Mouse (Mus musculus): ENCODE results near the gene Cpa2. TPM values are rescaled to one million over a fixed set of nuclear protein-coding genes. Genes with fewer than 3 reads are reported as not detected.

Cpa2 gene
- polyA plus RNA-seq, 1 experiment from 2014 or later, result 2.7 TPM

DNA sequence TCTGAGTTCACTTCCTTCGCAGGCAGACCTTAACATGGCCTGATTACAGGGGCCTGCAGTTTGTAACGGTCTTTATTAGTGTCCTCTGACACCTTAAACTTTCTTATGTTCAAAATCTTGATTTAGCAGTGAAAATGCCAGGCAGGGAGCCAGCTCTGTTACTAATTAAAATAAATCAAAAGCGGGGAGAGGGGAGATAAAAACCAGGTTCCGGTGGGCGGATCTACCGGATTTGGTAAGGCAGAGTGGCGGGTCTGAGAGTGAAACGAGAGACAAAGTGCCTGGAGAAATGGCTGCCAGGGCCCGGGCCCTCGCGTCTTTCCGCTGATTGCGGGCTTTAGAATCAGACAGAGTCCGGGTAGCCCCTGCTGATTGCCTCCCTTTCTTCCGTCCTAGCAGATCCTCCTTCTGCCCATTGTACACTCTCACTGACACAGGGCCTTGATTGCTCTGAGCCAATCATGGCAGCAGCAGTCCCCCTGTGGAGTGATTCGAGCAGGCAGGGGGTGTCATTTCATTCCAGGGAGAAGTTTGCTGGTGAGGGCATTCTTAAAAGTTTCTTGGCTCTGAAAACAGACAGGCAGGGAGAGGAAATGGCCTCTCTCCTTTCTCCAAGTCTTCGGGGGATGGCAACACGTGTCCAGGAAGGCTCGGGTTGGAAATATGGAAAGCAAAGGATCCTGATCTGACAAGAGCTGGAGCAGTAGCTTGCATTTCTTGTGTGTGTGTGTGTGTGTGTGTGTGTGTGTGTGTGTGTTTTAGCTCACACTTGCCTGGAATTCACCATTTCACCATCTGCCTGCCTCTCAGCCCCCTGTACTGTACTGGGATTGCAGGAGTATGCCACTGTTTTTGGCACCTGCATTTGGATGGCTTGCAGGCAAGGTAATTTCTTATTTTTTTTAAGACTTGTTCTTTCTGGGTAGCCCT is 14.5 kb upstream of the Cpa2 start:
- Histone ChIP-seq H3K4me3 (ENCODE audit: low read length) (no peak overlapping the region), H3K4me2 (ENCODE audit: low read depth, low read length) (peak overlapping the region; percentile 4; the same call in 1 of the 2 replicates), H3K9ac (ENCODE audit: low read length) (peak overlapping the region; percentile 51), H3K27ac (ENCODE audit: low read length) (peak overlapping the region; percentile 71), H3K27me3 (ENCODE audit: control insufficient read depth, insufficient read depth, low read length) (no peaks in the 10 kb centered on the region), H3K9me3 (replicated peaks; ENCODE audit: control insufficient read depth, low read length) (no peaks in the 10 kb centered on the region), H3K36me3 (ENCODE audit: control insufficient read depth, insufficient read depth) (no peaks in the 10 kb centered on the region), H3K4me1 (ENCODE audit: control insufficient read depth, insufficient read depth, low read length) (peaks cover 41% of the 10 kb centered on the region)
- 26% methylated on average over 19 of the region's 19 CpGs for WGBS
- ATAC-seq (replicated peaks; ENCODE audit: extremely low read depth, insufficient read depth, low FRiP score), result peak; percentile 38

DNA sequence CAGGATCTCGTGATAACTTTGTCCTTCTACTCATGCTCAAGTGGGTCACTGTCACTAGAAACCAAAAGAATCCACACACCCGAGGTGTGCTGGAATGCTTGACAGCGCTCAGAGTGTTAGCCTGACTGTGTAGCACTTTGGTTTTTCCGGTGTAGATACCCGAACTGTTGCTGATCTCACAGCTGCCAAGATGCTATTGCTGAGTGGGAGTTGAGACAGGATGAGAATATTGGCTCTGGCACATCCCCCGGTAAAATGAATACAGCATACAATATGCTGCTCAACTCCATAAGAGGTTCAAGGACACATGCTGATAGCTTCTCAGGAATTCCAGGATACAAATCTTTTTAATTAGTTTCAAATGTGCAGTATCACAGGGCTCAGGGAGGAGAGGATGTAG is 12.6 kb upstream of the Cpa2 start:
- Histone ChIP-seq H3K9me3 (replicated peaks; ENCODE audit: control insufficient read depth, low read length) (no peaks in the 10 kb centered on the region), H3K27me3 (ENCODE audit: control insufficient read depth, insufficient read depth, low read length) (no peaks in the 10 kb centered on the region), H3K4me1 (ENCODE audit: control insufficient read depth, insufficient read depth, low read length) (peaks cover 41% of the 10 kb centered on the region), H3K36me3 (ENCODE audit: control insufficient read depth, insufficient read depth) (no peaks in the 10 kb centered on the region), H3K27ac (ENCODE audit: low read length) (peak overlapping the region; percentile 78), H3K4me3 (ENCODE audit: low read length) (no peak overlapping the region), H3K4me2 (ENCODE audit: low read depth, low read length) (no peak overlapping the region), H3K9ac (ENCODE audit: low read length) (no peak overlapping the region)
- WGBS, result 12% methylated on average over 6 of the region's 6 CpGs
- ATAC-seq (replicated peaks; ENCODE audit: extremely low read depth, insufficient read depth, low FRiP score), result peak; percentile 75

DNA sequence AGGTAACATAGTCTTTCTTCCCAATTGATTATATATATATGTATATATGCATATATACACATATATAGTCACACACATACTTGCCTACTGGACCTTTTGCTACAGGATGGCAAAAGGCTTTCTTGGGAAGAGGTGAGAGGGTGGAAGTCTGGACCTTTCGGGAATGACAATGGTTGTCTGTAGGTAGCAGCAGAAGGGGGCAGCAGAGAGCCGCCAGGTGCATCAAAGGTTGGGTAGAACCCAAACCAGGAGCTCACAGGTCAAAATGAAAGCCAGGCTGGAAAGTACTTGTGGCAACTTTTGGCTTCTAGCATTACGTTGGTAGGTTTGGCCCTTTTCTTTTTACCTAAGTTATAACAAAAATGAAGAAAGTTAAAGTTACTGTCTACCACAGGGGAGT is 6.0 kb upstream of the Cpa2 start:
- Histone ChIP-seq H3K4me2 (ENCODE audit: low read depth, low read length) (no peak overlapping the region), H3K4me3 (ENCODE audit: low read length) (no peak overlapping the region), H3K9me3 (replicated peaks; ENCODE audit: control insufficient read depth, low read length) (0 out of 2 replicates have a peak, but pooled peaks cover 3% of the 10 kb centered on the region), H3K4me1 (ENCODE audit: control insufficient read depth, insufficient read depth, low read length) (peaks cover 3% of the 10 kb centered on the region; the same call in 1 of the 2 replicates), H3K9ac (ENCODE audit: low read length) (no peak overlapping the region), H3K27ac (ENCODE audit: low read length) (no peak overlapping the region), H3K27me3 (ENCODE audit: control insufficient read depth, insufficient read depth, low read length) (no peaks in the 10 kb centered on the region), H3K36me3 (ENCODE audit: control insufficient read depth, insufficient read depth) (no peaks in the 10 kb centered on the region)
- ATAC-seq (replicated peaks; ENCODE audit: extremely low read depth, insufficient read depth, low FRiP score), result 0 out of 2 replicates have a peak, but pooled peaks have one; percentile 10
- 57% methylated on average over 3 of the region's 3 CpGs for WGBS

GRCm38 (mm10) chr6:30538240-30538639 is 3.1 kb upstream of the Cpa2 start:
- Histone ChIP-seq H3K4me3 (ENCODE audit: low read length) (no peak overlapping the region), H3K9ac (ENCODE audit: low read length) (no peak overlapping the region), H3K36me3 (ENCODE audit: control insufficient read depth, insufficient read depth) (no peaks in the 10 kb centered on the region), H3K27ac (ENCODE audit: low read length) (no peak overlapping the region), H3K27me3 (ENCODE audit: control insufficient read depth, insufficient read depth, low read length) (no peaks in the 10 kb centered on the region), H3K4me2 (ENCODE audit: low read depth, low read length) (no peak overlapping the region), H3K4me1 (ENCODE audit: control insufficient read depth, insufficient read depth, low read length) (peaks cover 6% of the 10 kb centered on the region), H3K9me3 (replicated peaks; ENCODE audit: control insufficient read depth, low read length) (0 out of 2 replicates have a peak, but pooled peaks cover 3% of the 10 kb centered on the region)
- ATAC-seq (replicated peaks; ENCODE audit: extremely low read depth, insufficient read depth, low FRiP score), result no peak
- 73% methylated on average over 10 of the region's 10 CpGs for WGBS

GRCm38 (mm10) chr6:30538800-30539199 is 2.6 kb upstream of the Cpa2 start:
- peaks cover 9% of the 10 kb centered on the region for H3K4me1 ChIP-seq (ENCODE audit: control insufficient read depth, insufficient read depth, low read length)
- 0 out of 2 replicates have a peak, but pooled peaks cover 3% of the 10 kb centered on the region for H3K9me3 ChIP-seq (replicated peaks; ENCODE audit: control insufficient read depth, low read length)
- no peak overlapping the region for H3K4me3 ChIP-seq (ENCODE audit: low read length)
- H3K27me3 ChIP-seq (ENCODE audit: control insufficient read depth, insufficient read depth, low read length), result no peaks in the 10 kb centered on the region
- no peak overlapping the region for H3K9ac ChIP-seq (ENCODE audit: low read length)
- no peak overlapping the region for H3K4me2 ChIP-seq (ENCODE audit: low read depth, low read length)
- no peaks in the 10 kb centered on the region for H3K36me3 ChIP-seq (ENCODE audit: control insufficient read depth, insufficient read depth)
- no peak for ATAC-seq (replicated peaks; ENCODE audit: extremely low read depth, insufficient read depth, low FRiP score)
- 74% methylated on average over 5 of the region's 5 CpGs for WGBS
- no peak overlapping the region for H3K27ac ChIP-seq (ENCODE audit: low read length)

DNA sequence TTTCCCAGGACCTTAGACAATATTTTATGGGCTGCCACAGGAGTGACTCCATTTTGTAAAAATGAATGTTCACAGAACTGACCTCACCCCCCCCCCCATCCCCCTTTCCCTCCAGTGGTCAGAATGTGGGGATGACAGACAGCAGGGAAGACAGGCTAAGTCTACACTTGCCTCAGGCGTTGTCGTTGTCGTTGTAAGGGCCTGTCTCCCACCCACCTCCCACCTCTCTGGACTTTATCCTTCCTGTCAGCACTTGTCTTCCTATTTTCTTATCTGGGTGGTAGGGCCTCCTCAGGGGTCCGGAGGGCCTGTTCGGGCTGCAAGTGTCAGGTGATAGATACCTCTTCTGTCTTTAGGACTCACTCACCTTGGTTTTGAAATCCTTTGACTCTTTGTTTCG is 895 bp downstream of the Cpa2 start:
- 39% methylated on average over 6 of the region's 6 CpGs for WGBS
- Histone ChIP-seq H3K9ac (ENCODE audit: low read length) (no peak overlapping the region), H3K36me3 (ENCODE audit: control insufficient read depth, insufficient read depth) (no peaks in the 10 kb centered on the region), H3K27ac (ENCODE audit: low read length) (no peak overlapping the region), H3K4me2 (ENCODE audit: low read depth, low read length) (no peak overlapping the region), H3K4me3 (ENCODE audit: low read length) (no peak overlapping the region), H3K9me3 (replicated peaks; ENCODE audit: control insufficient read depth, low read length) (0 out of 2 replicates have a peak, but pooled peaks cover 3% of the 10 kb centered on the region), H3K4me1 (ENCODE audit: control insufficient read depth, insufficient read depth, low read length) (peaks cover 27% of the 10 kb centered on the region), H3K27me3 (ENCODE audit: control insufficient read depth, insufficient read depth, low read length) (no peaks in the 10 kb centered on the region)
- no peak for ATAC-seq (replicated peaks; ENCODE audit: extremely low read depth, insufficient read depth, low FRiP score)

- Histone ChIP-seq H3K36me3 (ENCODE audit: control insufficient read depth, insufficient read depth) (no peaks in the 10 kb centered on the region), H3K4me1 (ENCODE audit: control insufficient read depth, insufficient read depth, low read length) (peaks cover 30% of the 10 kb centered on the region), H3K9me3 (replicated peaks; ENCODE audit: control insufficient read depth, low read length) (0 out of 2 replicates have a peak, but pooled peaks cover 3% of the 10 kb centered on the region), H3K27ac (ENCODE audit: low read length) (no peak overlapping the region), H3K4me3 (ENCODE audit: low read length) (no peak overlapping the region), H3K4me2 (ENCODE audit: low read depth, low read length) (no peak overlapping the region), H3K27me3 (ENCODE audit: control insufficient read depth, insufficient read depth, low read length) (no peaks in the 10 kb centered on the region), H3K9ac (ENCODE audit: low read length) (no peak overlapping the region)
- WGBS, result 44% methylated on average over 12 of the region's 12 CpGs
- no peak for ATAC-seq (replicated peaks; ENCODE audit: extremely low read depth, insufficient read depth, low FRiP score)
These were observed 1.7 kb downstream of the Cpa2 start for GRCm38 (mm10) chr6:30543077-30543476.

DNA sequence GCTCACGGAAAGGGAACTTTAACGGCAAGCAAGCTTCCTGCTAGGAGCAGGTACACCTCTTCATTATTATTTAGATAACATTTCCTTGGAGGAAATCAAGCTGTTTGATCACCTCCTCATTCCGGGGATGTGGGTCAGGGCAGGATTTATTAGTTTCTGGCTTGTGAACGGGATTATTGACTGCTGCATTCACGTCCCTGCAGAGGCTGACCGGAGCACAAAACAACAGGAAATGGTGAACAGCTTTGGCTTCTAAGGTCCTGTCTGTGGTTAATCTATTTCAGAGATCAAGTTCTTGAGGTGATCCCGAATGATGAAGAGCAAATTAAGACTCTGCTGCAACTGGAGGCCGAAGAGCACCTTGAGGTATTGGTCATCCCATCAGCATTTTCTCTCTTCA is 2.5 kb downstream of the Cpa2 start:
- WGBS, result 59% methylated on average over 8 of the region's 8 CpGs
- ATAC-seq (replicated peaks; ENCODE audit: extremely low read depth, insufficient read depth, low FRiP score), result no peak
- Histone ChIP-seq H3K4me1 (ENCODE audit: control insufficient read depth, insufficient read depth, low read length) (peaks cover 32% of the 10 kb centered on the region), H3K36me3 (ENCODE audit: control insufficient read depth, insufficient read depth) (no peaks in the 10 kb centered on the region), H3K4me2 (ENCODE audit: low read depth, low read length) (no peak overlapping the region), H3K9me3 (replicated peaks; ENCODE audit: control insufficient read depth, low read length) (0 out of 2 replicates have a peak, but pooled peaks cover 3% of the 10 kb centered on the region), H3K9ac (ENCODE audit: low read length) (no peak overlapping the region; the same call in 1 of the 2 replicates), H3K27me3 (ENCODE audit: control insufficient read depth, insufficient read depth, low read length) (no peaks in the 10 kb centered on the region), H3K4me3 (ENCODE audit: low read length) (no peak overlapping the region), H3K27ac (ENCODE audit: low read length) (no peak overlapping the region)

GRCm38 (mm10) chr6:30545689-30546088 is 4.3 kb downstream of the Cpa2 start:
- 42% methylated on average over 7 of the region's 7 CpGs for WGBS
- H3K36me3 ChIP-seq (ENCODE audit: control insufficient read depth, insufficient read depth), result no peaks in the 10 kb centered on the region
- no peak overlapping the region for H3K4me3 ChIP-seq (ENCODE audit: low read length)
- H3K9me3 ChIP-seq (replicated peaks; ENCODE audit: control insufficient read depth, low read length), result no peaks in the 10 kb centered on the region
- peak overlapping the region; percentile 12; the same call in 1 of the 2 replicates for H3K9ac ChIP-seq (ENCODE audit: low read length)
- H3K27ac ChIP-seq (ENCODE audit: low read length), result peak overlapping the region; percentile 91
- H3K4me2 ChIP-seq (ENCODE audit: low read depth, low read length), result peak overlapping the region; percentile 20
- peak; percentile 84 for ATAC-seq (replicated peaks; ENCODE audit: extremely low read depth, insufficient read depth, low FRiP score)
- H3K27me3 ChIP-seq (ENCODE audit: control insufficient read depth, insufficient read depth, low read length), result no peaks in the 10 kb centered on the region
- H3K4me1 ChIP-seq (ENCODE audit: control insufficient read depth, insufficient read depth, low read length), result peaks cover 38% of the 10 kb centered on the region

All from heart, embryonic 16.5 days (tissue).